Mouse (Mus musculus) megakaryocyte, embryonic 14.5 days (primary cell): ENCODE measurements around the gene Rdh11.

Experiments used
- FLI1 ChIP-seq: IDR thresholded peaks from 2 replicates; pipeline ENCODE4 v1.6.1; 2012; ENCODE audit warnings: low read length, inconsistent platforms, mixed read lengths
- GATA1 ChIP-seq: IDR thresholded peaks from 3 replicates; pipeline ENCODE4 v1.6.1; 2012; ENCODE audit warnings: mixed read lengths, low read length, inconsistent platforms, borderline replicate concordance

GRCm38 (mm10) chr12:79192193-79192592 is at the start of gene Rdh11:
- TF ChIP-seq GATA1 (no peak), FLI1 (no peak)
